Mouse (Mus musculus): Measurements from ENCODE around the gene Timm8a2.
A peak's percentile ranks its signal among the peaks of the same experiment; 100 is the strongest.

Timm8a2 gene

DNA sequence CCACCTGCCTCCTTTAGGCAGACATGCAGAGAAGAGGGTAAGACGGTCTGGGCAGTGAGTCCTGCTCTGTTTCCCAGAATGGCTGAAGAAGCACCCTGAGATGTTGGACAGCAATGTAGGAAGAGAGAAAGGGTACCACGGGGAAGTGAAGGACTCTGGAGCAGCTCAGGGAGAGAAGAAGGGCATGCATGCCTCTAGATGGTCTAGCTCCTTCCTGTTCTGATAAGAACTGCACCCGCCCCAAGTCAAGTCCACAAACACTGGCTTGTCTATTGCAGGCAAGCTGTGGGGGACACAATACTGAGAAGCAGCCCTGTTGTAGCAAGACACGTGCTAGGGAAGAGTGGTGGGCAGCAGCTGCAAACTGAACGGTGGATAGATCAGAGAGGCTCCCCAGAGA is 22.3 kb upstream of the Timm8a2 start:
- DNase-seq, result no peak

- no peak for DNase-seq
These were observed 21.7 kb upstream of the Timm8a2 start for GRCm38 (mm10) chr14:122012814-122013213.

DNA sequence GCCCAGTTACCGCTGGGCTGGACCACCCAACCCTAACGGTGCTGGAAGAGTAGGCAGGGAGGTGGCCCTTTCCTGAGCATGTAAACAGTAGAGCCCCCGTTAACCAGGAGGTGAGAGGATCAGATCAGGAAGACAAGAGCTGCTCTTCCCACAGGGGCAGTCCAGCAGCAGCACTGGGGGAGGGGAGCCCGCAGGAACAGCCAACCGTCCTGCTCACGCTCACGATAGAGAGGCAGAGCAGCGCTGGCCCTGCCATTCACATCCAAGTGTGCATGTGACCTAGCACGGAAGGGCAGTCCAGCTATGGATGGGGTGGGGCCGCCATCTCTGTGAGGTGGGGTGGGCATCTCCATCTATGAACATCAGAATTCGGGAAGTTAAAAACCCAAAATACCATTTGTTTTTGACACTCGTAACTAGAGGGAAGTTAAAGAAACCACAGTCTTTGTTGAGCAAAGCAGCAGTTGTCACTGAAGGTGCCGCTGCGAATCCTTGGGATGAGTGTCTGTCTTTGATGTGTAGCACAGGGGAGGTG is 21.0 kb upstream of the Timm8a2 start:
- peak; percentile 17 for DNase-seq

DNA sequence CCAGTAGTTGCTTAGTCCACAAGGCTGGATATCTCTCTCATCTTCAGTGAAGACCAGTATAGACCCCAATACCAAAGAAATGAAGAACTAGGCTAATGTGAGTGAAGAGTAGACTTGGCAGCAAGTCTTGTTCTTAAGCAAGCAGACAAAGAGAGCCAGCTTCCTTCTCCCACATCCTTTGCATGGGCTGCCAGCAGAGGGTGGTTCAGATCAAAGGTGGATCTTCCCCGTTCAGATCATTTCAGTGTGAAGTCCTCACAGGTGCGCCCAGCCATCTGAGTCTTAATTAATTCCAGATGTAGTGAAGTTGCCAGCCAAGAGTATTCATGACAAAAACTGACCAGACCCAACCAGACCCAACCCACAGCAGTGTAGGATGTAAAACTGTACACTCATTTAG is 16.5 kb upstream of the Timm8a2 start:
- DNase-seq, result no peak

- no peak for DNase-seq
These were observed 15.1 kb upstream of the Timm8a2 start for GRCm38 (mm10) chr14:122019389-122019788.

DNA sequence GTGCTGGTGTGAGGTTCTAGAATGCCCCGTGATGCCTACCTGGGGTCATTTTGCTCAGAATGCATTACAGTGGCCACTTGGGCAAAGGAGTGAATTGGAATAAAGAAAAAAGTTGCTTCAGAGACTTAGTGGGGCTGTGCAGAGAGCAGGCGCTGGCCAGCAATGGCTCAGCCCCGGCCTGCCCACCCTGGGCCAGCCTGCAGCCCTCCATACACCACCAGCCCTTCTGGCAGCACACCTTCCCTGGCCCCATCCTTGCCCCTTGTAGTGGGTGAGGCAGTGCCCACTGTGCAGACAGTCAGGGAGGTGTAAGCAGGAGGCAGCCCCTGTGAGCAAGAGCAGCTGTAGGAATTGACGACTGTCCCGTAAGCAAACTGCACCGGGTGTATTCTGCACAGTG is 13.9 kb upstream of the Timm8a2 start:
- no peak for DNase-seq

- DNase-seq, result no peak
These were observed 11.4 kb upstream of the Timm8a2 start for GRCm38 (mm10) chr14:122023054-122023453.

- no peak for DNase-seq
These were observed 10.5 kb upstream of the Timm8a2 start for GRCm38 (mm10) chr14:122023928-122024327.

GRCm38 (mm10) chr14:122028926-122029745 is 5.3 kb upstream of the Timm8a2 start:
- no peak for DNase-seq

- no peak for DNase-seq
These were observed 4.6 kb upstream of the Timm8a2 start for GRCm38 (mm10) chr14:122029851-122030250.

DNA sequence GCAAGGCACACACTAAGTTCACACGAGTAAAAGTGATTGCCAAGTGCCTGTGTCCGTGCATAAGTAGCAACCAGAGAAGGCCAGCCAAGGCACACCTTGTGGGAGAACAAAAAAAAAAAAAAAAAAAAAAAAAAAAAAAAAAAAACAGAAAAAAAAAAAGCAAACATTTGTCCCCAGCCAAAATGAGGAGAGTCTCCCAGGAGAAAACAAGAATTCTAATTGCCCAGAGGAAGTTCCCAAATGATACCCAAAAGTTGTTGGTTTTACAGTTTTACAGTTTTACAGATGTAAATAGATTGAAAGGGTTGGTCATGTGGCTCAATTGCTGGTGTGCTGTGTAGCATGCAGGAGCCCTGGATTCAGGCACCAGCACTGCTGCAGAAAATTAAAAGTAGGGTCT is 2.4 kb upstream of the Timm8a2 start:
- no peak for DNase-seq

DNA sequence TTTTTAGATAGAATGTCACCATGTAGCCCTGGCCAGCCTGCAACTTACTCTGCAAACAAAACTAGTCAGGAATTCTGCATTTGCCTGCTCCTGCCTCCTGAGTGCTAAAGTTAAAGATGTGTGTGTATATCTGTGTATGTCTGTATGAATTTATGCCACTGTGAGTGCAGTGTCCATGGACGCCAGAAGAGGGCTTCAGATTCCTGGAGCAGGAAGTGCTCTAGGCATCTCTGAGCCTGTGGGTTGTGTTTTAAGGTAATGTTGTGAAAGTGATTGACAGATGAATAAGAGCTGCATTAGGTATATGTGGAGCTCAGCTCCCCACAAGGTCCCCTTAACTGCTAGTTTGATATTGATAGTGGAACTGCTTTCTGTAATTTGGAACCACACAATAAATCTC is 707 bp downstream of the Timm8a2 start:
- DNase-seq, result no peak

- DNase-seq, result no peak
These were observed 1.4 kb downstream of the Timm8a2 start for GRCm38 (mm10) chr14:122035860-122036259.

- no peak for DNase-seq
These were observed 4.6 kb downstream of the Timm8a2 start for GRCm38 (mm10) chr14:122038874-122039647.

DNA sequence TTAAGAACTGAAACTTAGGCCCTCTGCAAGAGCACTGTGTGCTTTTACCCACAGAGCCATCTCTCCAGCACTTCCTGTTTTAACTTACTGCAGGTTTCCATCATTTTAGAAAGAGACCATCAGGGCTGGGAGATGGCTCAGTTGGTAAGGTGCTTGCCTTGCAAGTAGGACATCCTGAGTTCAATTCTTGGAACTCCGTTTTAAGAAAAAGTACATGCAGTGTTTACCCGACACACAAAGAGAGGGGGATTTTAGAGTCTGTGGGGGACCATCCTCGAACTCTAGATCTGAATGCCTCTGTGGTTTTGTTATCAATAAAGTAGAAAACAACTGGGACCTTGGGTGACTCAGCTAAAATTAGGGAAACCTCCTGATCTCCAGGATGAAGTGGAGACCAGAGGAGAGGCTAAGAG is 6.9 kb downstream of the Timm8a2 start:
- no peak for DNase-seq

- no peak for DNase-seq
These were observed 7.7 kb downstream of the Timm8a2 start for GRCm38 (mm10) chr14:122042142-122042694.

DNA sequence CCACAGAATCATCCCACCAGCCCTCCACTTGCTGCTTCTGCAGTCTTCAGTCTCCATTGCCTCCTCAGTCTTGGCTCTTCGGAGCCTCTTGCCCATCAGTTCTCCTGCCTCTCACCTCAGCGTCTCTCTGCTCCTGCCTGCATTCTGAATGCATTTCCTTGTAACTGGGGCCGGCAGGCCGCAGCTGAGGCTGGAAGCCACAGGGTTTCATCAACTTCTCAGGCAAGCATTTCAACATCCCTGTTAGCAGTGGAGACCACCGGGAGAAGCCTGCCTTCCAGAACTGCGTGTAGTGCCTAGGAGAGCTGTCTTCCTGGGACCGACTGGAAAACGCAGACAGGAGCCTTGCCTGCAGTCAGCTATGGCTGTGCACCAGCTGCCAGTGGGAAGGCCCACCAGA is 13.3 kb downstream of the Timm8a2 start:
- DNase-seq, result no peak

- no peak for DNase-seq
These were observed 14.3 kb downstream of the Timm8a2 start for GRCm38 (mm10) chr14:122048816-122049215.

GRCm38 (mm10) chr14:122052896-122053635 is 18.6 kb downstream of the Timm8a2 start:
- no peak for DNase-seq

GRCm38 (mm10) chr14:122056871-122057270 is 22.4 kb downstream of the Timm8a2 start:
- DNase-seq, result no peak

GRCm38 (mm10) chr14:122057941-122058346 is 23.5 kb downstream of the Timm8a2 start:
- DNase-seq, result no peak

DNA sequence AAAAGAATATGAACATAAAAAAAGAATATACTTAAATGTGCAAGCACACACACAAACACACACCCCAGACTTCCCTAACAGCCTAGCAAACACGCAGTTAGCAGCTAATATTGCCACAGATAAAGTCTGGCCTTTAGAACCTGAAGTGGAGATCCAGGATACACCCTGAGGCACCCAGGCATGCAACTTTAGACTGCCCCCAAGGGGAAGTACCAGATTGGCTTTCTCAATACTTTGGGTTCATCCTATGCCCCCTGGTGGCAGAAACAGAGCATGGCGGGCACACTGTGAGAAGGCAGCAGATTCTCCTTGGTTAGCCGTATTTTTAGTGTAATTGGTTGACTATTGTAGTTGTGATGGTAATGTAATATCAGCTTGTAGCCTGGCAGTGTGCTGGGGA is 26.2 kb downstream of the Timm8a2 start:
- DNase-seq, result peak; percentile 83

DNA sequence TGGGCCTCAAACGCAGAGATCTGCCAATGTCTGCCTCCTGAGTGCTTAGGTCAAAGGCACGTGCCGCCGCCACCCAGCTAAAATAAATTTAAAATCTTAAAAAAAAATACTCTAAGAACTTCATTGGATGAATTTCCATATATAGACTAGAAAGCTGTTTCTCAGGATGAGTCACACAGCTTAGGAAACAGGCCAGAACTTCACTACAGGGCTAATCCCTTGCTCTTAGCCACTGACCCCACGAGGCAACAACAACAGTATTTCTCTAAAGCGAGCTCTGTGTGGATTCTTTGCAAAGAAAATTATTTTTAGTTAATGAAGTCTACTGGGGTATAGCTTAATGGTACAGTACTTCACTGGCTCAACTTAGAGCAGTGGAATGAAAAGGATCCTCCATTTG is 26.9 kb downstream of the Timm8a2 start:
- no peak for DNase-seq
